In genomic region chr17:57148994-57149803, GRCm38 (mm10) we compare ENCODE assay signal across 9 mouse cellular contexts. TPM values are rescaled to one million over a fixed set of nuclear protein-coding genes. Genes with fewer than 3 reads are reported as not detected.
DNase-seq lines count a peak whose midpoint lies in the region; ATAC-seq and TF ChIP-seq lines count a peak whose summit lies in the region.
"Had no signal": no experiment of that assay in that cellular context is flagged by ENCODE, and none has a peak within 500 bp of the region (broad histone marks: within the 10 kb centered on the region; RNA-seq: fewer than 3 reads in every experiment).

Gene Cd70 (minus strand): TSS chr17:57149777.

- DNase-seq in layer of hippocampus, adult 2 months (ENCODE audit: low spot score in 2 of 2) = no peak
- no peak for DNase-seq in layer of hippocampus, adult 9-11 months
- peak; percentile 24 to 53 for DNase-seq in cerebellum, adult 2 months
- no peak for DNase-seq in spleen, postnatal 36 days (ENCODE audit: low spot score in 2 of 2)
- no peak for DNase-seq in c-Kit-positive CD71-positive TER-119-positive erythroid progenitor cells, embryonic 14.5 days (ENCODE audit: low spot score)
- DNase-seq in frontal cortex, postnatal 10 days (ENCODE audit: low spot score in 2 of 2) = no peak

- H3K36me3 ChIP-seq in forebrain, embryonic 12.5 days (replicated peaks) = no peaks in the 10 kb centered on the region

- H3K4me3 ChIP-seq in layer of hippocampus, adult 2 months = peak within 1 kb of the TSS; percentile 19
- peak within 1 kb of the TSS; percentile 6 for H3K4me3 ChIP-seq in cerebellum, adult 2 months (replicated peaks; ENCODE audit: insufficient read depth, low read depth, low read length)
- peak within 1 kb of the TSS; percentile 34 for H3K4me3 ChIP-seq in forebrain, embryonic 12.5 days (replicated peaks)

- no peaks in the 10 kb centered on the region for H3K4me1 ChIP-seq in cerebellum, adult 2 months (ENCODE audit: control insufficient read depth, insufficient read depth, low read length)
- H3K4me1 ChIP-seq in forebrain, embryonic 12.5 days = peaks cover 6% of the 10 kb centered on the region; the same call in 1 of the 2 replicates

- H3K9ac ChIP-seq in forebrain, embryonic 12.5 days = peak within 1 kb of the TSS; percentile 18; the same call in 1 of the 2 replicates

- ATAC-seq in forebrain, embryonic 12.5 days (ENCODE audit: low FRiP score) = no peak
- ATAC-seq in megakaryocyte progenitor cell, adult 5-6 weeks (replicated peaks; ENCODE audit: poor library complexity) = peak; percentile 33; the same call in 1 of the 2 replicates

- WGBS in cerebellum, adult 2 months = 5% methylated on average over 39 of the region's 39 CpGs
- 3% methylated on average over 39 of the region's 39 CpGs for whole genome bisulfite sequencing in forebrain, embryonic 12.5 days

- H3K4me2 ChIP-seq in forebrain, embryonic 12.5 days = peak within 1 kb of the TSS; percentile 55

- TF ChIP-seq CTCF in layer of hippocampus, adult 2 months (conservative IDR thresholded peaks at IDR 0.05) = no peak
- TF ChIP-seq CTCF in cerebellum, adult 2 months (IDR thresholded peaks at IDR 0.05; ENCODE audit: borderline replicate concordance, insufficient read depth, low read depth, low read length) = no peak

- H3K9me3 ChIP-seq in forebrain, embryonic 12.5 days = 0 out of 2 replicates have a peak, but pooled peaks cover 5% of the 10 kb centered on the region

- TF ChIP-seq POLR2A in cerebellum, adult 2 months (IDR thresholded peaks at IDR 0.05; ENCODE audit: borderline replicate concordance, insufficient read depth, low read length) = no peak

- no peak within 1 kb of the TSS for H3K27ac ChIP-seq in layer of hippocampus, adult 2 months
- no peak within 1 kb of the TSS for H3K27ac ChIP-seq in cerebellum, adult 2 months (ENCODE audit: insufficient read depth, low read length)
- H3K27ac ChIP-seq in forebrain, embryonic 12.5 days = no peak within 1 kb of the TSS

- H3K27me3 ChIP-seq in cerebellum, adult 2 months (ENCODE audit: control insufficient read depth, insufficient read depth, low read length) = no peaks in the 10 kb centered on the region; the same call in 1 of the 2 replicates
- peaks cover 44% of the 10 kb centered on the region for H3K27me3 ChIP-seq in forebrain, embryonic 12.5 days

RNA-seq across cellular contexts. Expression of gene Cd70, which starts in this region (rescaled TPM):
- not detected for total RNA-seq in layer of hippocampus, adult 2 months (2021)
- polyA plus RNA-seq in cerebellum, adult 2 months (2012; rRNA removed) = 11.7 and 12.5 TPM in 2 replicates
- polyA plus RNA-seq in forebrain, embryonic 12.5 days (2016; fragmentation: Nextera tagmentation; extraction: Ambion mirVana) = not detected in 2 replicates
- total RNA-seq in megakaryocyte progenitor cell, adult 5-6 weeks (2015) = not detected in 2 replicates
- not detected in 2 replicates for total RNA-seq in megakaryocyte progenitor cell, adult 5-6 weeks (2017)
- polyA plus RNA-seq: liver, embryonic 16.5 days had no signal

Comparison
In these comparisons a context has a peak if more than half of its experiments do, and no peak if none do; other contexts are left out.
1. RNA of gene Cd70 (polyA plus RNA-seq): 11.7 to 12.5 TPM in cerebellum, adult 2 months; not detected in forebrain, embryonic 12.5 days; every median in the first group is over 10 times any median in the second.
2. Peak in ATAC-seq in megakaryocyte progenitor cell, adult 5-6 weeks; RNA of the gene not detected or under 1 TPM.
3. DNase-seq: peak in cerebellum, adult 2 months (2 of 2); none in layer of hippocampus, adult 2 months (0 of 2), layer of hippocampus, adult 9-11 months (single experiment), spleen, postnatal 36 days (0 of 2), c-Kit-positive CD71-positive TER-119-positive erythroid progenitor cells, embryonic 14.5 days (single experiment) and frontal cortex, postnatal 10 days (0 of 2).
4. Peak in every context shown above with its lines, with median percentiles within 50 percentile points of each other: H3K4me3 ChIP-seq.